Mouse (Mus musculus): ENCODE data around the gene Zmym5.
"Not testable (repeated sequence)": the region's sequence is repeated elsewhere in the genome, so short reads cannot be mapped to it uniquely, and the experiment has no call there.

The Zmym5 gene

DNA sequence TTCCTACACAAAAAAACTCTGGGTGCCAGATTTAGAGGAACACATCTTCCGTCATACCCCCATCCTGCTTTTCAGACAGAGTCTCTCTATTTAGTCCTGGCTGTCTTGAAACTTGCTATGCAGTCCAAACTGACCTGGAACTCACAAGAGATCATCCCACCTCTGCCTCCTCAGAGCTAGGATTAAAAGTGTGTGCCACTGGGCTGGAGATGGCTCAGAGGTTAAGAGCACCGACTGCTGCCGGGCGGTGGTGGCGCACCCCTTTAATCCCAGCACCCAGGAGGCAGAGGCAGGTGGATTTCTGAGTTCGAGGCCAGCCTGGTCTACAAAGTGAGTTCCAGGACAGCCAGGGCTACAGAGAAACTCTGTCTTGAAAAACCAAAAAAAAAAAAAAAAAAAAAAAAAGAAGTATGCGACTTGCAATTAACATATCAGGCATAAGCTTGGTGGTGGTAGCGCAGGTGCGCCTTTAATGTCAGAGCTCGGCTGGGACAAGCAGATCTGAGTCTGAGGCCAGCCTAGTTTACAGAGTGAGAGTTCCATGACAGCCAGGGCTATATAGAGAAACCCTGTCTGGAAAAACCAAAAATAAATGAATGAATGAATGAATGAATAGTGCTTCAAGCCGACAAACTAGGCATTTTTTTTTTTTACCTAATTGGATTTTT, 34.8 kb downstream of the Zmym5 start:
- peak in 1 of 2 experiments; percentile 11 for DNase-seq (ENCODE audit: low spot score in 2 of 2)

DNA sequence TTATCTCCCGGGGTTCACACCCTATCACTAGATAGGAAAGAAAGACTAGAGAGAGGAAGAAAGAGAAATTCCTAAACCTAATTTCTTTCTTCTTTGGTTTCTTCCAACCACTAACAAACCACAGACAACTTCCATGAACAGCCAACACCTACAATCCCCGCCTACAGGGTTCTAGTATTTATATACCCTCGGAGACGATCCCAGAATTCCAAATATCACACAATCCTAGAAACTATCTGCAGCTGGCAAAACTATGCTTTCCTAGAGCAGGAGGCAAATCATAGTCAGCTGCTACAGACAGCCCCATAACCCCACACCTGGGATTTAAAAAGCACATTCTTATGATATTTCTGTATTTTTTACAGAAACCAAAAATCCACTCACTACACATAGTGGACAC, 36.1 kb downstream of the Zmym5 start:
- DNase-seq (ENCODE audit: low spot score in 2 of 2), result no peak

DNA sequence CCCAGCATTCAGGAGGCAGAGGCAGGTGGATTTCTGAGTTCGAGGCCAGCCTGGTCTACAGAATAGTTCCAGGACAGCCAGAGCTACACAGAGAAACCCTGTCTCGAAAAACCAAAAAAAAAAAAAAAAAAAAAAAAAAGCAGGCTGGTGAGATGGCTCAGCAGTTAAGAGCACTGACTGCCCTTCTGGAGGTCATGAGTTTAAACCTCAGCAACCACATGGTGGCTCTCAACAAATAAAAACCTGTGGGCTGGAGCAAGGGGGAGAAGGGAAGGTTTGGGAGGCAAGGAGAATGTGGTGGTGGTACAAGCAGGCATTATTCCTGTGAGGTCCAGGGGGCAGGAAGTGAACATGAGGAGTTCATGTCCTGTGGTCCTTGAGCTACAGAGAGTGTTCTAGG, 45.1 kb downstream of the Zmym5 start:
- DNase-seq (ENCODE audit: low spot score in 2 of 2), result not testable (repeated sequence)

DNA sequence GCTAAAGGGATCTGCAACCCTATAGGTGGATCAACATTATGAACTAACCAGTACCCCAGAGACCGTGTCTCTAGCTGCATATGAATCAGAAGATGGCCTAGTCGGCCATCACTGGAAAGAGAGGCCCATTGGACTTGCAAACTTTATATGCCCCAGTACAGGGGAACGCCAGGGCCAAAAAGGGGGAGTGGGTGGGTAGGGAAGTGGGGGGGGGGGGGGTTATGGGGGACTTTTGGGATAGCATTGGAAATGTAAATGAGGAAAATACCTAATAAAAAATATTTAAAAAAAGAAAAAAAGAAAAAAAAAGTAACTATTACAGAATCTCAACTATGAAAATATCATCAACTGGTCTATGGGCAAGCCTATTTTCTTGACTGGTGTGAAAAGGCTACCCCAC, 46.4 kb downstream of the Zmym5 start:
- not testable (repeated sequence) for DNase-seq (ENCODE audit: low spot score in 2 of 2)

DNA sequence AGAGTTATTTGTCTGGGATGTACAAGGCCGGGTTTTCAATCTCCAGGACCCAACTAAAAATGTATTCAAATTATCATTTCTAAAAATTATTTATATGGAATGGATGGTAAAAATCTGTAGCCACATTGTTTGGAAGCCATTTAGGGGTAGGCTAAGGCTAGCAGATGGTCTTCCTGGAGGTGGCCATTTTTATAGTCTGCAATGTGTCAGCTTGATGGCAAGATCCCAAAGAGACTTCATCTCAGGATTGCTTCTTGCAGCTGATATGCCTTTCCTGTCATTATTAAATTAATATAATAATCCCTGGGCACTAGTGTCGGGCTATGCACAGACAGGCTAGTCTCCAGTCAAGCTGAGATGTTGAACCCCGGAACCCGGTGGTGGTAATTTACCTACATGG, 60.2 kb downstream of the Zmym5 start:
- DNase-seq (ENCODE audit: low spot score in 2 of 2), result no peak
